Mouse (Mus musculus): ENCODE data around the gene Gpr141. TPM values are rescaled to one million over a fixed set of nuclear protein-coding genes. Genes with fewer than 3 reads are reported as not detected.

Gene Gpr141
- 0.46 and 0.91 TPM in 2 replicates for polyA plus RNA-seq (2012; rRNA removed)

DNA sequence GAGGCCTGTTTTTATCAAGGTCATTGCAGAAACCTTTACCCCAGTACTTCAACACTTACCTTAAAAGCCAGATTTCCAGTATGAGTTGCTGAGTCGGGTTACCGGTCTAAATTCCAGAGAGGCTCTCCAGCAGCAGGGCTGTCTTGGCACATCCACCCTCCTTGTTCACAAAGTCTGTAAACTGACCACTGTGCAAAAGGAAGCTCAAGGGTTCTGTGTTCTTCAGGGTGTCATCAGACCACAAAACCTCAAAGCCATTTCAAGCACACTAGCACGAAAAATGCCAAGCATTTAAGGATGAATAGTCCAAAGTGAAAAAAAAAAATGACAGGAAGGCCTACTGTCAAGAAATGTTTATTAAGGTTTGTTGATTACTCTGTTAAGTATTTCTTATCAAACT, at the start of gene Gpr141:
Gene Gpr141, minus strand, starts transcription at position 187 of the 400 bp plus-strand sequence.

Other genes starting within 250 kb of the Gpr141 start
- 8.8 and 9.6 TPM in 2 replicates for gene Epdr1, start 204.3 kb downstream of the Gpr141 start, polyA plus RNA-seq (2012; rRNA removed)
- gene Sfrp4, start 201.2 kb downstream of the Gpr141 start, polyA plus RNA-seq (2012; rRNA removed), result 0.76 and 0.87 TPM in 2 replicates
- not detected in 2 replicates for gene Nme8, start 126.5 kb downstream of the Gpr141 start, polyA plus RNA-seq (2012; rRNA removed)